Mouse (Mus musculus): ENCODE results near the gene 2610318N02Rik.

DNA sequence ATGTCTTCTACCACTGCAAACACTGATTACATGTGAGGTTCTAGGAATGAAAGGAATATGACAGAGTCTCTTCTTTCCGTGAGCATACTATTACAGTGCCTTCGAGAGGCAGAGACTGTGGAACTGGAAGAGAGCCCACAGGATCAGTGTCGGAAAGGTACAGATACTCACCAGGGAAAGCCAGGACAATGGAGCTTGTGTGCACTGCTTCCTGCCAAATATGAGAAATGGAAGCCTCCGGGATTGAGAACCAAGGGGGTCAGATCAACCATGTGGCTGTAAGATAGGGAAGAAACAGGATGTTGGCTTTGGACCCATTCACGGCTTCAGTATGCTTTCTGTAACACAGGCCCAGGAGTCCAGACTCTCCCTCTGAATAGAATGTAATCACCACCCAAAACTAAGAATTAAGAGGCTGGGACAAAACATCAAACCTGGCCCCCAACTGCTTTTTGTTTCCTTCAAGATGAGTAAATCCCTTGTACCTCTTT, 7.6 kb downstream of the 2610318N02Rik start:
- TF ChIP-seq POLR2A (IDR thresholded peaks at IDR 0.05; ENCODE audit: insufficient read depth, low read length) = no peak
- no peak for TF ChIP-seq CTCF (IDR thresholded peaks at IDR 0.05; ENCODE audit: low read depth, low read length)
